Mouse (Mus musculus) heart, postnatal 0 days (tissue): ENCODE measurements at regions not wholly inside any gene's neighbourhood (a gene's known extent, or its start where the extent isn't known, plus 50 kb on each side); places are given as distances from the start of the nearest gene placed in this dataset.

ENCODE experiments used
- ATAC-seq: fragments of 200-750 bp; cut with Nextera tagmentation; 2 replicates; pipeline ENCODE4 v1.8.0; 2017; ENCODE audit warnings: low read depth, moderate number of reproducible peaks, moderate library complexity; ENCODE audit not compliant: insufficient read depth
- DNase-seq: peaks from one replicate; pipeline ENCODE4 v3.0.0-alpha.2; 2016; ENCODE audit warnings: low spot score
- H3K27ac ChIP-seq: fragments of 300-500 bp; sonication (generic); 2 replicates; pipeline ENCODE4 v1.5.1; 2014; ENCODE audit warnings: low read depth, mild to moderate bottlenecking
- H3K27me3 ChIP-seq: fragments of 300-500 bp; sonication (generic); 2 replicates; pipeline ENCODE4 v1.6.1; 2014; ENCODE audit warnings: low read length, mixed read lengths; ENCODE audit not compliant: control insufficient read depth, insufficient read depth
- H3K36me3 ChIP-seq: fragments of 300-500 bp; sonication (generic); replicated peaks from 2 replicates; pipeline ENCODE4 v1.6.1; 2014; ENCODE audit warnings: low read length, mixed read lengths; ENCODE audit not compliant: control insufficient read depth, insufficient read depth
- H3K4me1 ChIP-seq: fragments of 300-500 bp; sonication (generic); 2 replicates; pipeline ENCODE4 v1.6.1; 2014; ENCODE audit warnings: antibody characterized with exemption; ENCODE audit not compliant: control insufficient read depth, insufficient read depth
- H3K4me2 ChIP-seq: fragments of 300-500 bp; sonication (generic); 2 replicates; pipeline ENCODE4 v1.6.1; 2014; ENCODE audit warnings: low read depth, mild to moderate bottlenecking, low read length, moderate library complexity
- H3K4me3 ChIP-seq: fragments of 300-500 bp; sonication (generic); 2 replicates; pipeline ENCODE4 v1.5.1; 2014; ENCODE audit warnings: low read depth, low read length
- H3K9ac ChIP-seq: fragments of 300-500 bp; sonication (generic); replicated peaks from 2 replicates; pipeline ENCODE4 v1.6.1; 2014; ENCODE audit warnings: low read depth, low read length, mixed read lengths
- H3K9me3 ChIP-seq: fragments of 300-500 bp; sonication (generic); replicated peaks from 2 replicates; pipeline ENCODE4 v1.6.1; 2016; ENCODE audit warnings: low read length; ENCODE audit not compliant: control insufficient read depth
- CTCF ChIP-seq: IDR thresholded peaks from 2 replicates; pipeline ENCODE4 v1.5.1; 2016; ENCODE audit warnings: antibody characterized with exemption, control low read depth, low read depth
- EP300 ChIP-seq: IDR thresholded peaks from 2 replicates; pipeline ENCODE4 v1.6.1; 2016; ENCODE audit warnings: antibody characterized with exemption, low read depth
- WGBS: fragments of 180-500 bp; shearing (Covaris S2); extraction: QIAGEN DNeasy Blood & Tissue Kit; methylation state at CpG from one replicate; pipeline ENCODE4 v1.1.7; 2014; 5-methylcytosine and 5-hydroxymethylcytosine counted together

- ATAC-seq (no peak), DNase-seq (no peak)
- H3K4me2 ChIP-seq = no peak overlapping the region
- H3K27ac ChIP-seq = no peak overlapping the region
- no peaks in the 10 kb centered on the region for H3K27me3 ChIP-seq
- H3K4me3 ChIP-seq = no peak overlapping the region
- no peak for TF ChIP-seq CTCF
- TF ChIP-seq EP300 = no peak
- no peaks in the 10 kb centered on the region for H3K9me3 ChIP-seq
- H3K36me3 ChIP-seq = no peaks in the 10 kb centered on the region
- no peak overlapping the region for H3K9ac ChIP-seq
- 96% methylated on average over 2 of the region's 2 CpGs for WGBS
- H3K4me1 ChIP-seq = peaks cover 12% of the 10 kb centered on the region
These were observed 119.5 kb upstream of the Nrp1 start for GRCm38 (mm10) chr8:128238948-128239347.

- H3K36me3 ChIP-seq = no peaks in the 10 kb centered on the region
- no peak overlapping the region for H3K9ac ChIP-seq
- H3K4me2 ChIP-seq = no peak overlapping the region
- DNase-seq (no peak), ATAC-seq (no peak)
- TF ChIP-seq CTCF (no peak), EP300 (no peak)
- peaks cover 12% of the 10 kb centered on the region for H3K4me1 ChIP-seq
- 54% methylated on average over 1 of the region's 1 CpGs for WGBS
- H3K27ac ChIP-seq = no peak overlapping the region
- H3K9me3 ChIP-seq = no peaks in the 10 kb centered on the region
- no peak overlapping the region for H3K4me3 ChIP-seq
- H3K27me3 ChIP-seq = no peaks in the 10 kb centered on the region
These were observed 118.6 kb upstream of the Nrp1 start for GRCm38 (mm10) chr8:128239783-128240182.

- Histone ChIP-seq H3K4me3 (no peak overlapping the region), H3K9me3 (no peaks in the 10 kb centered on the region), H3K9ac (no peak overlapping the region), H3K4me1 (peaks cover 12% of the 10 kb centered on the region), H3K36me3 (no peaks in the 10 kb centered on the region), H3K4me2 (no peak overlapping the region), H3K27me3 (no peaks in the 10 kb centered on the region), H3K27ac (no peak overlapping the region)
- no peak for TF ChIP-seq EP300
- TF ChIP-seq CTCF = no peak
- no peak for ATAC-seq
- DNase-seq = no peak
- WGBS = 92% methylated on average over 1 of the region's 1 CpGs
These were observed 117.2 kb upstream of the Nrp1 start for GRCm38 (mm10) chr8:128241200-128241599.

- Histone ChIP-seq H3K27me3 (no peaks in the 10 kb centered on the region), H3K9ac (no peak overlapping the region), H3K9me3 (no peaks in the 10 kb centered on the region), H3K36me3 (no peaks in the 10 kb centered on the region), H3K4me1 (peaks cover 4% of the 10 kb centered on the region; the same call in 1 of the 2 replicates), H3K4me3 (no peak overlapping the region), H3K27ac (no peak overlapping the region), H3K4me2 (no peak overlapping the region)
- DNase-seq (no peak), ATAC-seq (no peak)
- 89% methylated on average over 3 of the region's 3 CpGs for WGBS
- TF ChIP-seq EP300 (no peak), CTCF (no peak)
These were observed 115.7 kb upstream of the Nrp1 start for GRCm38 (mm10) chr8:128242465-128243251.

- Histone ChIP-seq H3K4me1 (no peaks in the 10 kb centered on the region), H3K4me3 (no peak overlapping the region), H3K9me3 (no peaks in the 10 kb centered on the region), H3K27me3 (no peaks in the 10 kb centered on the region), H3K4me2 (no peak overlapping the region), H3K9ac (no peak overlapping the region), H3K36me3 (no peaks in the 10 kb centered on the region), H3K27ac (no peak overlapping the region)
- WGBS = 50% methylated on average over 2 of the region's 2 CpGs
- no peak for ATAC-seq
- no peak for TF ChIP-seq CTCF
- no peak for TF ChIP-seq EP300
- DNase-seq = no peak
These were observed 106.7 kb upstream of the Nrp1 start for GRCm38 (mm10) chr8:128251723-128252122.

- no peak overlapping the region for H3K9ac ChIP-seq
- no peaks in the 10 kb centered on the region for H3K27me3 ChIP-seq
- H3K4me2 ChIP-seq = no peak overlapping the region
- no peaks in the 10 kb centered on the region for H3K4me1 ChIP-seq
- no peaks in the 10 kb centered on the region for H3K9me3 ChIP-seq
- H3K4me3 ChIP-seq = no peak overlapping the region
- no peaks in the 10 kb centered on the region for H3K36me3 ChIP-seq
- ATAC-seq (no peak), DNase-seq (no peak)
- 88% methylated on average over 3 of the region's 3 CpGs for WGBS
- H3K27ac ChIP-seq = no peak overlapping the region
- TF ChIP-seq CTCF (no peak), EP300 (no peak)
These were observed 97.6 kb upstream of the Nrp1 start for GRCm38 (mm10) chr8:128260836-128261235.
